Mouse (Mus musculus): ENCODE results near the gene Klf2.

DNA sequence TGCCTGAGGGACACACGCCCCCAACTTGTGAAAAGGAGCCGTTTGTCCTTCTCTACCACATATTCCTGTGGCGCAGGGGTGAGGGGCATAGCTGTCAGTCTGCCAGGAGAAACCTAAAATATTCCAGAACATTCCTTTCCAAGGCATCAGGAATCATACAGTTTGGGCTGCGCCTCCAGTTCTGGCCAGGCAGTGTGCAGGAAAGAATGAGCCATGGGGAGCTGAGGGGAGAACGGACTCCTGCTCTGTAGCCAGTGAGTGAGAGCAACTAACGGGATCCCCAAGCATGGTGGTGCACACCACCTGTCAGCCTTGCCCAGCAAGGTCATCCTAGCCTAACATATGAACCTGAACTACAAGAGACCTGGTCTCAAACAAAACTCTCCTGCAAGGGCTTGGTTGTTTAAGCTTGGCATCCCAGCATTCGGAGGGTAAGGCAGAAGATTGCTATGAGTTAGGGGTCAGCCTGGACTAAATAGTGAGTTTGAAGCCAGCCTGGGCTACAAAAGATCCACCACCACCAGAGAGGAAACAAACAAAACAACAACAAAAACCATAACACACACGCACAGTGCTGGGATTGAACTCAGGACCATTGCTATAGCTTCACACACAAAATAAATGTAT lies 15.7 kb upstream of the Klf2 start:
- TF ChIP-seq CTCF (conservative IDR thresholded peaks at IDR 0.05; ENCODE audit: low read length) (no peak), NANOG (IDR thresholded peaks at IDR 0.05; ENCODE audit: borderline replicate concordance, low read length) (no peak), POU5F1 (IDR thresholded peaks at IDR 0.05; ENCODE audit: borderline replicate concordance, low read length) (no peak)
